Mouse (Mus musculus) ES-E14 (cell line): ENCODE measurements around the gene Zfp287.

Experiments used
- HCFC1 ChIP-seq: IDR thresholded peaks from 2 replicates; pipeline ENCODE4 v1.6.1; 2012; ENCODE audit warnings: low read length, inconsistent platforms, borderline replicate concordance; ENCODE audit not compliant: insufficient read depth
- ZC3H11A ChIP-seq: IDR thresholded peaks from 2 replicates; pipeline ENCODE4 v1.6.1; 2012; ENCODE audit warnings: low read depth, mild to moderate bottlenecking, inconsistent platforms, low read length, borderline replicate concordance
- ZNF384 ChIP-seq: IDR thresholded peaks from 2 replicates; pipeline ENCODE4 v1.6.1; 2012; ENCODE audit warnings: low read depth, low read length, inconsistent platforms

DNA sequence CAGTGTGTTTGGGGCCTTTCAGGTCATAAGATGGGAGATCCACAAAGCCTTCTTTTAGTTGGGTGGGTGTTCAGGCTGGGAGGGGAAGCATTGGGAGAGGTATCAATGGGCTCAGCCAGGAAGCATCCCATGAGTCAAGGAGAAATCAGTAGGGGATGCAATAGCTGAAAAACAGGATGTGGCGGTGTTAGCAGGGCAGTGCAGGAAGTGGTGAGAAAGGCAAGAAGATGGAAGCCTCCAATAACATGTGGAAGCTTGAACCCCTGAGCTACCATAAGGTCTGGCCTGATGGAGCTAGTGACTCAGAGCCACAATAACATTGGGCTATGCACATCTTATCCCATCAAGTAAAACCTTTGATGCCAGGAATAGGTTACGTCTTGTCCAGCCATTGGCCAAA is 9.5 kb upstream of the Zfp287 start:
- TF ChIP-seq ZNF384 (no peak), ZC3H11A (no peak), HCFC1 (no peak)
